Mouse (Mus musculus) kidney, postnatal 36 days (tissue): ENCODE measurements at regions not wholly inside any gene's neighbourhood (a gene's known extent, or its start where the extent isn't known, plus 50 kb on each side); places are given as distances from the start of the nearest gene placed in this dataset.
"Not testable (repeated sequence)": the region's sequence is repeated elsewhere in the genome, so short reads cannot be mapped to it uniquely, and the experiment has no call there.

Source experiments
- DNase-seq, 2 experiments: peaks; one replicate each; pipeline ENCODE4 v3.0.0; 2021 to 2022; ENCODE audit warnings: mixed read lengths in 2 of 2

GRCm38 (mm10) chr12:115861759-115862158 lies 185.8 kb upstream of the Zfp386 start:
- not testable (repeated sequence) for DNase-seq

- not testable (repeated sequence) for DNase-seq
Measured at GRCm38 (mm10) chr12:115865059-115865756, 182.3 kb upstream of the Zfp386 start.

- DNase-seq = not testable (repeated sequence)
Measured at GRCm38 (mm10) chr12:115868631-115869030, 178.9 kb upstream of the Zfp386 start.

- not testable (repeated sequence) for DNase-seq
Measured at GRCm38 (mm10) chr12:115872451-115872850, 175.1 kb upstream of the Zfp386 start.

- DNase-seq = not testable (repeated sequence)
Measured at GRCm38 (mm10) chr12:115873976-115874375, 173.5 kb upstream of the Zfp386 start.

- no peak for DNase-seq
Measured at GRCm38 (mm10) chr12:115883719-115884118, 163.8 kb upstream of the Zfp386 start.

GRCm38 (mm10) chr12:115887976-115888375 lies 159.5 kb upstream of the Zfp386 start:
- DNase-seq = no peak

- peak; percentile 12 to 35 for DNase-seq
Measured at GRCm38 (mm10) chr12:115892656-115893055, 154.9 kb upstream of the Zfp386 start.

- DNase-seq = not testable (repeated sequence)
Measured at GRCm38 (mm10) chr12:115912226-115912625, 135.3 kb upstream of the Zfp386 start.

- not testable (repeated sequence) for DNase-seq
Measured at GRCm38 (mm10) chr12:115915420-115915819, 132.1 kb upstream of the Zfp386 start.

GRCm38 (mm10) chr12:115920119-115920518 lies 127.4 kb upstream of the Zfp386 start:
- DNase-seq = not testable (repeated sequence)

- not testable (repeated sequence) for DNase-seq
Measured at GRCm38 (mm10) chr12:115923999-115924398, 123.5 kb upstream of the Zfp386 start.

GRCm38 (mm10) chr12:115925542-115925941 lies 122.0 kb upstream of the Zfp386 start:
- DNase-seq = not testable (repeated sequence)

GRCm38 (mm10) chr12:115952325-115952724 lies 95.2 kb upstream of the Zfp386 start:
- DNase-seq = not testable (repeated sequence)

GRCm38 (mm10) chr12:115955477-115956177 lies 91.9 kb upstream of the Zfp386 start:
- not testable (repeated sequence) for DNase-seq

- DNase-seq = not testable (repeated sequence)
Measured at GRCm38 (mm10) chr12:115963701-115964100, 83.8 kb upstream of the Zfp386 start.

GRCm38 (mm10) chr12:115967522-115967921 lies 80.0 kb upstream of the Zfp386 start:
- not testable (repeated sequence) for DNase-seq
